Mouse (Mus musculus): ENCODE data around the gene Gm20604. TPM values are rescaled to one million over a fixed set of nuclear protein-coding genes. Genes with fewer than 3 reads are reported as not detected.

The Gm20604 gene
- 1 to 10 TPM; 6.9 to 7.1 TPM for total RNA-seq (2021)
- long read RNA-seq, experiment 1, transcript Gm20604-201 (2 exons, 2,795 nt), result major isoform, 6 of 6 reads
- long read RNA-seq, experiment 1, partial matches to known transcripts, result 0 of 6 reads
- long read RNA-seq, experiment 1, other reads (novel, unspliced or antisense), result 0 of 6 reads
- long read RNA-seq, experiment 2, transcript Gm20604-201 (2 exons, 2,795 nt), result major isoform, 12 of 15 reads
- long read RNA-seq, experiment 2, partial matches to known transcripts, result 0 of 15 reads
- long read RNA-seq, experiment 2, other reads (novel, unspliced or antisense), result 3 of 15 reads

GRCm38 (mm10) chr12:102758403-102758756, at the start of gene Gm20604:
Gene Gm20604 (minus strand): TSS chr12:102758672.
- no peak for DNase-seq (ENCODE audit: low spot score in 2 of 2)

DNA sequence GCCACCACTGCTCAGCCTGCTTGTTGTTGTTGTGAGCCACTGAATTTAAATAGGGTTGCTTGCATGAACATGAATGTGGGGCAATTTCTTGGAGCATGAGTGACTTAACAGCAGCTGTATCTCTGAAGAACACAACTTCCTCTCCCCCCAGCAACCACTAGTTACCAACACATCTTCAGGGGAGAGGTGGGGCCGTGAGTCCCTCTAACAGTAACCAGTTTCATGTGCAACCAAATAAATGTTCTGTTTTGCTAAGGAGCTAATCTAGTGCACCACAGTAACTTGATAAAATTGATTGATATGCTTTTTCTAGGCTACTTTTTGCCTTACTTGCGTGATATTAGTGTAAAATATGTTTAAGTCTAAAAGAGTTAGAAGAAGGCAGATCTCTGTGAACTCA, 41.1 kb upstream of the Gm20604 start:
- DNase-seq (ENCODE audit: low spot score in 2 of 2), result no peak

- DNase-seq (ENCODE audit: low spot score in 2 of 2), result no peak
Measured at GRCm38 (mm10) chr12:102787927-102788326, 29.5 kb upstream of the Gm20604 start.

DNA sequence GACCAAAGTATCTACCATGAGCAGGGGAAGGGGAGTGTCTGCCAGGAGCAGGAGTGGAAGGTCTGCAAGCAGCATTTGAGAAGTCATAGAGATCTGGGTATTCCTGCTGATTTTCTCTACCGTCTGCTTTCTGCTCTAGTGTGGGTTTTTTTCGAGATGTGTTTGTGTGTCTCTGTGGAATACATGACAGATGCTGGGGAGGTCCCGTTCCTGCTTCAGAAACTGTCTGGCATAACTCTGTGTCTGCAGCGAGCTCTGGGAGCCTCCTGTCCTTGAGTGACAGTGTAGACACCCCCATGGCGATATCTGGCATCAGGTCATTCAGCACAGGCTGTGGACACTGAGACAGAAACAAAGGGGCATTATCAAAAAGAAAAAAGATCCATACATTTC, 27.1 kb upstream of the Gm20604 start:
- no peak for DNase-seq (ENCODE audit: low spot score in 2 of 2)

DNA sequence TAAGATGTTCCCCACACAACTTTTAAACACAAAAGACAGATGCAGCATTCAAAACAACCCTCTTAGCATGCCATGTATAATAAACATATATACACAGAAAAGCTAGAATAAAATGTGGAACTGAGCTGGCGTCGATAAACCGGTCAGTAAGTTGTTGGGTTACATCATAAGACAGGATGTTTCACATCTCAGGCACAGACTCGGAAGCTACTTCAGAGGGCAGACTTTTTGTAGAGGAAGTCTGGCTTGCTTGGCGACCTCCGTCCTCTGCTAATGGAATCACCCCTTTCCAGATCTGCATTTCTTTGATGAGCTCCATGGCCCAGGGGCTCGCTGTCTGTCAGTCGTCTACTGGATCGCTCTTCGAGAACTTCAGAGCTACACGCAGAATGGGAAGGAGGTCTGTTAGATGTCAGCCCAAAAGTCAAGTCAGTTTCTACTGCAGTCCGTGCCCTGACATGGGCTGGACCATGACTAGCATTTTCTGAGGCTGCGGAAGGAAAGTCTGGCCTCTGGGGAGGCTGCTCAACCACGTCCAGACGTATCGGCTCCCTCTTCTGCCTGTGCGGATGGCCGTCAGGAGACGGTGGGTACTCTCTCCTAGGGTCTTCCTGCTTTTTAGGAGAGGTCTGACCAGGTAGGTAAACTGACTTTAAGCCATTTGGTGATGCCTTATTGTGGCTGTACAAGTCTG, 26.6 kb upstream of the Gm20604 start:
- DNase-seq (ENCODE audit: low spot score in 2 of 2), result no peak

DNA sequence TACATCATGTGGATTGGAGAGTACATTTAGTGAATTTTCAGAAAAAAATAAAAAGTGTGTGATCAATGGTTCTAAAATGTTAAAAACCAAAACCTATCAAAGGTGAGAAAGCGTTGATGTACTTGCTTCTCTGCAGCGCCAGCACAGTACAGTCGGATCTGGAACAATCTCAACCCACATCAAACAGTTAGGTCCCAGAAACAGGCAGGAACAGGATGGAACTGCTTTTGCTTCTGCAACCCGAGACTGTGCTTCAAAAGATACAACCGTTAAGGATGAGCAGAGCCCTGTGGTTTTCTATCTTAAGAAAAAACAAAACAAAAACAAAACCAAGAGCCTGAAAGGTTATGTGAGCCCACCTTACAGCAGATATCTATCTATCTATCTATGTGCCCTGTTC, 24.4 kb upstream of the Gm20604 start:
- no peak for DNase-seq (ENCODE audit: low spot score in 2 of 2)

GRCm38 (mm10) chr12:102779452-102779851, 21.0 kb upstream of the Gm20604 start:
- no peak for DNase-seq (ENCODE audit: low spot score in 2 of 2)

DNA sequence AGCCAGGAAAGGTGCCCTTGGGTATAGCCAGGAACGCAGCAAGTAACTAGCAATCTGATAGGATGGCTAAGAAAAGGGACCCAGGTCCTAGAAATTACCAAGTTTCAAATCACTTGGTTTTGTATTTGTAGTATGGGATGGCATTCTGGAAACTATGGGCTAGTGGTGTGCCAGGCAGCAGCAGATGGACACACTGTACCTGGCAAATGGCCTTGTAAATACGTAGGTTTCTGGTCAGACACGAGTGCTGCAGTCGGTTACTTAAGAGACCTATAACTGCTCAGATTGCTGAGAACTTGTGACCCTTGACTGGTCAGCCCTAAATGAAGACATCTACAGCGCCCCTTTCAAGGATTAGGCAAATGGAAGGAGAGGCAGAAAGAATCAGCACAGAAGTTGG, 19.7 kb upstream of the Gm20604 start:
- DNase-seq (ENCODE audit: low spot score in 2 of 2), result no peak

GRCm38 (mm10) chr12:102776035-102776434, 17.6 kb upstream of the Gm20604 start:
- no peak for DNase-seq (ENCODE audit: low spot score in 2 of 2)

GRCm38 (mm10) chr12:102772676-102773075, 14.2 kb upstream of the Gm20604 start:
- no peak for DNase-seq (ENCODE audit: low spot score in 2 of 2)

DNA sequence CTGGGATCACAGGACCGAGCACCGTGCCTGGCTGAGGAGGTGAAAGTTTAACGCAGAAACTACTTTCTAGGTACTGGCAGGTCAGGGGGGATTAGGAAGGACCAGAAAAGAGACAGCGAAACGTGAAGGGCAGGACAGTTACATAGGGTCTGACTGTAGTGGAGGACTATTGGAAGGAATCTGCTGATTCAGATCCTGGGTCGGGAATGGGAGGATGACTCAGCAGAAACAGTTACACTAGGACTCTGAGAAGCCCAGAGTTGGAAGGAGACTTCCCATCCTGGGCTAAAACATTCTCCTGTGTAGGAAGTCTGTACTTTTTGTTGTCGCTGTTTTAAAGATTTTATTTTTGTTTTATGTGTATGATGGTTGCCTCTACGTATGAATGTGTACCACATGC, 13.1 kb upstream of the Gm20604 start:
- no peak for DNase-seq (ENCODE audit: low spot score in 2 of 2)

GRCm38 (mm10) chr12:102769000-102769399, 10.5 kb upstream of the Gm20604 start:
- no peak for DNase-seq (ENCODE audit: low spot score in 2 of 2)

DNA sequence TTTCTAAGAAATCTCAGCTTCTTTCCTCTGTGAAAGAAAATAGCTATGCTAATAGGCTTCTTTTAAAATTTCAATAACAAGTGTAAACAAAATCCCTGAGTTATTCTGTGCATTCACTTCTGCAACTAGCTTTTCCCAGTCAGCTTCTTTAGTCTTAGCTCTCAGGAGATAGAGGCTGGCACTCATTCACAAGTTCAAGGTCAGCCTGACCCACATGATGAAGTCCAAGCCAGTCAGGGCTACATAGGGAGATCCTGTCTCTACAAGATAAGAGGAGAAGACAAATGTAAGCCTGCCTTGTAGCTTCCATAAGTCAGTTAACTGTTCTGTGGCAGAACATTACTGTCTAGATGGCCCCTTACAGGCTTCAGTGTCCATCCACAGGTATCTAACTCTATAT, 5.2 kb upstream of the Gm20604 start:
- DNase-seq (ENCODE audit: low spot score in 2 of 2), result no peak

GRCm38 (mm10) chr12:102761668-102762067, 3.2 kb upstream of the Gm20604 start:
- DNase-seq (ENCODE audit: low spot score in 2 of 2), result no peak

DNA sequence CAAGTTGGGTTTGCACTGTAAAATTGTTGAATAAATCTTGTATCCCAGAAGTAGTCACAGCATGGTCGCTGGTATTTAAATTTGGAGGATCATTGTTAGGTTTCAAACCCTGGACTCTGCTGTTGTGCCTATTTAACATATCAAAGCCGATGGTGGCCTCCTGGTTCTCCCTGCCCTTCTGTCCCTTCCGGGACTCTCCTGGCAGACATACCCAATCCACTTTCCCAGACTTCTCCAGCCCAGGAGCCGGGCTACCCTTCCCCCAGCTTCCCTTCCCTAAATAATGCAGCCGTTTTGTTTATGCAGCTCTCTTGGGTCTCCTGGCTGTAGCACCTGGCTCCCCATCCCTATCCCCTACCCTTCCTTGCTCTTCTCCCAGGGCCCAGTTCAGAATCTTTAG, 464 bp upstream of the Gm20604 start:
- no peak for DNase-seq (ENCODE audit: low spot score in 2 of 2)

GRCm38 (mm10) chr12:102757689-102758402, 626 bp downstream of the Gm20604 start, which contains the start of the genes Gm28051, Gon7 and Ubr7:
Gene Gm28051 (minus strand): TSS chr12:102757765.
Gene Gon7 (minus strand): TSS chr12:102757803.
Gene Ubr7 (plus strand): TSS chr12:102757967.
- DNase-seq (ENCODE audit: low spot score in 2 of 2), result peak; percentile 83 to 91

GRCm38 (mm10) chr12:102757055-102757688, 1.3 kb downstream of the Gm20604 start:
- no peak for DNase-seq (ENCODE audit: low spot score in 2 of 2)

DNA sequence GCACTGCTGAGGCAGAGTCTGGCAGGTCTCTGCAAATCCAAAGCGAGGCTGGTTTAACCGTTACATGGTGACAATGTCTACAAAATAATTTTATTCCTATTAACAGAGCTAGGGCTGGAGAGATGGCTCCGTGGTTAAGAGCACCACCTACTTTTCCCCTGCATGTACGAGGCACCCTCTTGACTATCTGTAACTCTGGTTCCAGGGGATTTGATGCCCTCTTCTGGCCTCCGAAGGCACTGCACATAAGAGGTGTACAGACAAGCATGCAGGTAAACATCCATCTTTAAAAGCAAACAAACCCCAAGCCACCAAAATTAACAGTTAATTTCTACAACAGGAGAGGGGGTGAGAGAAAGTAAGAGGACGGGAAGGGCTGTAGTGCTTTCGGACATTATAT, 2.2 kb downstream of the Gm20604 start:
- no peak for DNase-seq (ENCODE audit: low spot score in 2 of 2)

GRCm38 (mm10) chr12:102748256-102748655, 10.2 kb downstream of the Gm20604 start:
- DNase-seq (ENCODE audit: low spot score in 2 of 2), result no peak

DNA sequence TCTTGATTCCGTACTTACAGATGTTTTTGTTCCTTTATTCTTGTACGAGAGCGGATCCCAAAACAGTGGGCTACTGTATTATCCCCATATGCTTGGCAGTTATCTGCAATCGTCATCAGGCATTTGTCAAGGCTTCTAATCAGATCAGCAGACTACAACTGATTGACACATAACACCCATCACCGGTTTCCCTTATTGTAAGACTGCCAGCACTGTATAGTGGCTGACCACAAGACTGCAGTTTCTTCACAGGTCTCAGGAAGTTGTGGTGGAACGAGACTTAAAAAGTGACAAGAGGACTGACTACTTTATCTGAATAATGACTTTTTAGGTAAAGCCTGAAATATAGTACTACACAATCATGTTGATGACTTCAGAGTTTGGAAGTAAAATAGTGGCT, 13.6 kb downstream of the Gm20604 start:
- no peak for DNase-seq (ENCODE audit: low spot score in 2 of 2)

Data from adrenal gland, postnatal 4 days (tissue).